8 mouse cellular contexts compared by ENCODE assay signal in the genomic region with DNA sequence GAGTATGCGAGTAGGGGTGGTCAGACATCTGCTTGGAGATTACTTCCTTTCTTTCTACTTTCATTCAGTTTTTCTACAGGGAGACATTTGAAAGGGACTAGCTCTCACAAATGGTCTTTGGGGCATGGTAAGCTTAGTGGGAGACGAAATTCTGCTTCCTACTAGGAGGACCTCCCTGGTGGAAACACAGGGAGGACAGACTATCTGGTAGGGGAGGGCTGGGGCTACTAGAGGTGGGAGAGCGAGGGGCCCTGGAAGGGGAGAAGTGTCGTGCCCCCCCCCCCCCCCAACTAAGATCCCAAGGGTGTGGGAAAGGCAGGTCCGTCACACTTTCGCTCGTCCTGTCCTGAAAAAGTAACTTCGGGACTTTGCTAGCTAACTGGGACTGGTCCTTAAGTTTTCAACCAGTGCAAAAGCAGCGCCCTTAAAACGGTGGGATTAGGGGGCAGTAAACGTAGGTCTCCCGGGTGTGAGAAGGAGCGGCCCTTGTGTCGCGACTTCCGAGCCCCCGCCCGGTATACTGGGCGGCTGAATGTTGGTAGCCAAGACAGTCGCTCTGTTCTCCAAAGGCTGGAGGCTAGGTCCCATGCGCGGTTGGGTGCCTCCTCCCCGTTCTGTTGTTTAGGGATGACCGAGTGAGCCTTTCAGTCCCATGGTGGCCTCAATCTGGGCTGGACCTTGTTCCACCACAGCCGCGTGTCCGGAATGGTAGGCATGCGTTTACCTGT.
A peak's percentile ranks its signal among the peaks of the same experiment; 100 is the strongest.
DNase-seq lines count a peak whose midpoint lies in the region; ATAC-seq lines count a peak whose summit lies in the region.

No protein-coding gene starts in this region.

- no peak for DNase-seq in heart, postnatal 14 days
- peak; percentile 19 for DNase-seq in neural tube, embryonic 10.5 days (ENCODE audit: extremely low spot score, low spot score)
- DNase-seq in kidney, adult 8-10 months, result no peak
- DNase-seq in spleen, postnatal 36 days (ENCODE audit: low spot score in 2 of 2), result no peak

- 13% methylated on average over 27 of the region's 28 CpGs for WGBS in heart, embryonic 16.5 days
- WGBS in embryonic facial prominence, embryonic 13.5 days, result 19% methylated on average over 27 of the region's 28 CpGs
- 13% methylated on average over 25 of the region's 28 CpGs for WGBS in intestine, embryonic 15.5 days

- ATAC-seq in heart, embryonic 16.5 days (replicated peaks; ENCODE audit: extremely low read depth, insufficient read depth, low FRiP score), result no peak
- no peak for ATAC-seq in embryonic facial prominence, embryonic 13.5 days (ENCODE audit: insufficient number of reproducible peaks, insufficient read depth, low FRiP score, low TSS enrichment, low read depth)
- peak; percentile 39; the same call in 1 of the 2 replicates for ATAC-seq in intestine, embryonic 15.5 days
- no peak for ATAC-seq in granulocyte monocyte progenitor cell, adult 5-6 weeks (replicated peaks; ENCODE audit: poor library complexity, severe bottlenecking)

- intact Hi-C loops in heart, postnatal 14 days (cut with DNase I), result no loop called here

- no peaks in the 10 kb centered on the region for H3K4me1 ChIP-seq in heart, embryonic 16.5 days (ENCODE audit: control insufficient read depth, insufficient read depth, low read length)
- no peaks in the 10 kb centered on the region for H3K4me1 ChIP-seq in embryonic facial prominence, embryonic 13.5 days
- no peaks in the 10 kb centered on the region for H3K4me1 ChIP-seq in intestine, embryonic 15.5 days (replicated peaks)

- peaks cover 4% of the 10 kb centered on the region; the same call in 1 of the 2 replicates for H3K27me3 ChIP-seq in heart, embryonic 16.5 days (ENCODE audit: control insufficient read depth, insufficient read depth, low read length)
- peaks cover 19% of the 10 kb centered on the region for H3K27me3 ChIP-seq in embryonic facial prominence, embryonic 13.5 days
- H3K27me3 ChIP-seq in intestine, embryonic 15.5 days (replicated peaks), result no peaks in the 10 kb centered on the region

- peak overlapping the region; percentile 49 for H3K4me3 ChIP-seq in heart, embryonic 16.5 days (ENCODE audit: low read length)
- peak overlapping the region; percentile 42 for H3K4me3 ChIP-seq in embryonic facial prominence, embryonic 13.5 days
- H3K4me3 ChIP-seq in intestine, embryonic 15.5 days (replicated peaks), result peak overlapping the region; percentile 35

- H3K9me3 ChIP-seq in heart, embryonic 16.5 days (replicated peaks; ENCODE audit: control insufficient read depth, low read length), result no peaks in the 10 kb centered on the region
- H3K9me3 ChIP-seq in embryonic facial prominence, embryonic 13.5 days, result no peaks in the 10 kb centered on the region
- H3K9me3 ChIP-seq in intestine, embryonic 15.5 days, result no peaks in the 10 kb centered on the region

- H3K36me3 ChIP-seq in heart, embryonic 16.5 days (ENCODE audit: control insufficient read depth, insufficient read depth), result no peaks in the 10 kb centered on the region
- H3K36me3 ChIP-seq in embryonic facial prominence, embryonic 13.5 days, result no peaks in the 10 kb centered on the region
- H3K36me3 ChIP-seq in intestine, embryonic 15.5 days, result no peaks in the 10 kb centered on the region

- H3K4me2 ChIP-seq in heart, embryonic 16.5 days (ENCODE audit: low read depth, low read length), result peak overlapping the region; percentile 78
- peak overlapping the region; percentile 69 for H3K4me2 ChIP-seq in embryonic facial prominence, embryonic 13.5 days
- peak overlapping the region; percentile 78 for H3K4me2 ChIP-seq in intestine, embryonic 15.5 days (replicated peaks)

- no peak overlapping the region for H3K27ac ChIP-seq in heart, embryonic 16.5 days (ENCODE audit: low read length)
- no peak overlapping the region for H3K27ac ChIP-seq in embryonic facial prominence, embryonic 13.5 days
- H3K27ac ChIP-seq in intestine, embryonic 15.5 days, result no peak overlapping the region

- no peak overlapping the region for H3K9ac ChIP-seq in heart, embryonic 16.5 days (ENCODE audit: low read length)
- no peak overlapping the region for H3K9ac ChIP-seq in embryonic facial prominence, embryonic 13.5 days
- H3K9ac ChIP-seq in intestine, embryonic 15.5 days, result no peak overlapping the region
